Mouse (Mus musculus) liver, postnatal 0 days (tissue): ENCODE results near the gene Pabpc1l. TPM values are rescaled to one million over a fixed set of nuclear protein-coding genes. Genes with fewer than 3 reads are reported as not detected.

Source experiments
- ATAC-seq: fragments of 200-750 bp; cut with Nextera tagmentation; 2 replicates; pipeline ENCODE4 v1.8.0; 2017; ENCODE audit warnings: mild to moderate bottlenecking, moderate library complexity
- DNase-seq: peaks from one replicate; pipeline ENCODE4 v3.0.0-alpha.2; 2016
- H3K27ac ChIP-seq: fragments of 300-500 bp; sonication (generic); 2 replicates; pipeline ENCODE4 v1.5.1; 2014; ENCODE audit warnings: antibody characterized with exemption, moderate library complexity, mild to moderate bottlenecking, low read depth
- H3K27me3 ChIP-seq: fragments of 300-500 bp; sonication (generic); 2 replicates; pipeline ENCODE4 v1.6.1; 2014; ENCODE audit warnings: low read length, control low read depth, mixed read lengths; ENCODE audit not compliant: insufficient read depth
- H3K36me3 ChIP-seq: fragments of 300-500 bp; sonication (generic); replicated peaks from 2 replicates; pipeline ENCODE4 v1.6.1; 2014; ENCODE audit warnings: mild to moderate bottlenecking, control low read depth, low read length, moderate library complexity, mixed read lengths; ENCODE audit not compliant: insufficient read depth
- H3K4me1 ChIP-seq: fragments of 300-500 bp; sonication (generic); 2 replicates; pipeline ENCODE4 v1.6.1; 2014; ENCODE audit warnings: antibody characterized with exemption, mild to moderate bottlenecking, control low read depth; ENCODE audit not compliant: insufficient read depth
- H3K4me2 ChIP-seq: fragments of 300-500 bp; sonication (generic); 2 replicates; pipeline ENCODE4 v1.6.1; 2014; ENCODE audit warnings: low read depth, mild to moderate bottlenecking, low read length, moderate library complexity, mixed read lengths
- H3K4me3 ChIP-seq: fragments of 300-500 bp; sonication (generic); 2 replicates; pipeline ENCODE4 v1.5.1; 2014; ENCODE audit warnings: low read depth, low read length
- H3K9ac ChIP-seq: fragments of 300-500 bp; sonication (generic); replicated peaks from 2 replicates; pipeline ENCODE4 v1.6.1; 2014; ENCODE audit warnings: mild to moderate bottlenecking, moderate library complexity
- H3K9me3 ChIP-seq: fragments of 300-500 bp; sonication (generic); 2 replicates; pipeline ENCODE4 v1.6.1; 2016; ENCODE audit warnings: mild to moderate bottlenecking, control low read depth, low read length, mixed read lengths
- CTCF ChIP-seq: sonication (generic); IDR thresholded peaks from 2 replicates; pipeline ENCODE4 v1.5.1; 2016; ENCODE audit warnings: antibody characterized with exemption, low read depth
- EP300 ChIP-seq: IDR thresholded peaks from 2 replicates; pipeline ENCODE4 v1.6.1; 2016; ENCODE audit warnings: antibody characterized with exemption, low read depth, mild to moderate bottlenecking
- WGBS: fragments of 180-500 bp; shearing (Covaris S2); extraction: QIAGEN DNeasy Blood & Tissue Kit; methylation state at CpG from one replicate; pipeline ENCODE4 v1.1.7; 2014; ENCODE audit not compliant: insufficient replicate concordance; 5-methylcytosine and 5-hydroxymethylcytosine counted together
- polyA plus RNA-seq: library from polyadenylated mRNA; unstranded; fragments of >200 nt; fragmentation: Nextera tagmentation; extraction: Ambion mirVana; gene quantifications from 2 replicates; pipeline ENCODE4 v1.2.1, GENCODE M21; 2015

Gene Pabpc1l
- polyA plus RNA-seq, 1 experiment from 2014 or later: 0.46 TPM

DNA sequence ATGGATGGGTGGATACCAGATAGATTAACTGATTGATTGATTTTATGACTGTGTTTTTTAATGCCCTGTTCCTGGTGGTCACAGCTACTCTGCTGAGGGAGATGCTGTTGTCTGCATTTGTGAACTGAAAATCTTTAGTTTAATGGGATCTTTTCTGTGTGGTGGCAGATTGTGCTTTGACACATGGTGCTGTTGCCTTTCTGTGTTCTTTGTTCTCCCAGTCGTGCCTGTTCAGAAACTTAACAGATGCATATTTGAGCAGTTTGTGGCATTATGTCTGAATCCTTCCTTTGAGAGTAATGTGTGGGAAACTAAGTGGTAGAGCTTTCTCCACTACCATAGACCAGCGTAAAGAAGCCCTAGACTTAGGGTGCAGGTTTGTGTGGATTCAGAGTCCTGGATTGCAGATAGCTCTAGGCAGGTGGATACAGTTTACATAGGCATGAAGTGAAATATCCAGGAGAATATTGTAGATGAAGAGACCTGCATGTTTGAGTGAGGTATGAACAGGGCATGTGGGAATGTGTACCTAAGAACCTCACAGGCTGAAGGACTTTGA, 17.2 kb upstream of the Pabpc1l start:
- ATAC-seq (no peak), DNase-seq (no peak)
- Histone ChIP-seq H3K27ac (no peak overlapping the region; the same call in 1 of the 2 replicates), H3K4me3 (no peak overlapping the region), H3K36me3 (peaks cover 16% of the 10 kb centered on the region), H3K9me3 (no peaks in the 10 kb centered on the region), H3K4me1 (peaks cover 53% of the 10 kb centered on the region), H3K4me2 (peak overlapping the region; percentile 27; the same call in 1 of the 2 replicates), H3K27me3 (no peaks in the 10 kb centered on the region), H3K9ac (no peak overlapping the region)
- WGBS: 73% methylated on average over 2 of the region's 2 CpGs
- TF ChIP-seq CTCF (no peak), EP300 (no peak)

DNA sequence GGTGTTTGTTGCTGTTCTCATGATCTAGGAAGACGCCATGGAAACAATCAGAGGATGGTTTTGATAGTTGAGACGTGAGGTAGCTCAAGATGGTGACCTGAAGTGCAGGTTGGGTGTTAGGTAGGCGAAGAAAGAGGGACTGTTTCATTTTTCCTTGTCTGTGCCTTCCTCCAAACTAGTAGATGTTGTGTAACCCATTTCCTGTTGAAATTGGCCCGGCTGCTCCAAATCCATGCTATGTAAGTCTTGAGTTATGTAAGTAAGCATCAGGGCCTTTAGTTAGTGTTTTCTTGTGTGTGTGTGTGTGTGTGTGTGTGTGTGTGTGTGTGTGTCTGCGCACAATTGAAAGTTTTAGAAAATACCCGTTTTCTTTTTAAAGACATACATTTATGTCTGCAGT, 16.0 kb upstream of the Pabpc1l start:
- Histone ChIP-seq H3K36me3 (peaks cover 28% of the 10 kb centered on the region), H3K27me3 (no peaks in the 10 kb centered on the region), H3K9ac (no peak overlapping the region), H3K4me1 (peaks cover 49% of the 10 kb centered on the region), H3K4me2 (peak overlapping the region; percentile 15; the same call in 1 of the 2 replicates), H3K4me3 (no peak overlapping the region), H3K9me3 (no peaks in the 10 kb centered on the region), H3K27ac (peak overlapping the region; percentile 51; the same call in 1 of the 2 replicates)
- DNase-seq: no peak
- WGBS: 61% methylated on average over 6 of the region's 6 CpGs
- TF ChIP-seq CTCF: no peak
- no peak for TF ChIP-seq EP300
- ATAC-seq: no peak

DNA sequence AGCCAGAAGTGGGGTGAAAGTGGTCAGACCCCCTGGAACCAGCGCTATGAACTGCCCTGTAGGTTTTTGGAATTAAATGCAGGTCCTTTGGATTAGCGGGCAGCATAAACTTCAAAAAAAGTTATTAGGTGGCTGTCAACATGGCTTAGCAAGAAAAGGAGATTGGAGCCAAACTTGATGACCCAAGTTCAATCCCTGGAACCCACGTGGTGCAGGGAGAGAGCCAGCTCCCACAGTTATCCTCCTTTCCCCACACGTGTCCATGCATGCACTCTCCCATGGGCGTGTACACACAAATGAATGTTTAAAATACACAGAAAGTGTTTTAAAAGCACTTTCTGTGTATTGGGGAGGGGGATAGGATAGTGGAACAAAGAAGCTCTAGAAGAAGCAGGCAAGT, 14.8 kb upstream of the Pabpc1l start:
- WGBS: 79% methylated on average over 5 of the region's 5 CpGs
- Histone ChIP-seq H3K9me3 (no peaks in the 10 kb centered on the region), H3K27me3 (no peaks in the 10 kb centered on the region), H3K9ac (no peak overlapping the region), H3K36me3 (peaks cover 41% of the 10 kb centered on the region), H3K4me1 (peaks cover 37% of the 10 kb centered on the region), H3K4me2 (no peak overlapping the region), H3K4me3 (no peak overlapping the region), H3K27ac (no peak overlapping the region)
- ATAC-seq (no peak), DNase-seq (no peak)
- TF ChIP-seq CTCF: no peak
- TF ChIP-seq EP300: no peak

DNA sequence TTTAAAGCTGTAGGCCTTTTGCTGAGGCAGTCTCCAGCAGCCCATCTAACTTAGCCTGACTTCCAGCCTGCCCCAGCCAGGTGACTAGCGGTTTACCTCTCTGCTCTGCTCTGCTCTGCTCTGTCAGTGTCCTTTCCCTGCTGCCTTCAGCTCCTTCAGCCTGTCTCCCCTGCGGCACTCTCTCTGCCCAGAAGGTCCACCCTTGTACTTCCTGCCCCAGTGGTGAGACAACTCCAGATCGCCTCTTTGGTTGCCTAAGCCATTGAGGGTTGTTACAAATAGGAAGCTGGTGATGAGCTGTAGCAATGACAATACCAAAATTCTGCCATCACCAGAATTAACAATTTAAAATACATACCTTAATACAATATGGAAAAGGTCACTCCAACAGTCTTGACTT, 14.3 kb upstream of the Pabpc1l start:
- H3K27ac ChIP-seq: no peak overlapping the region
- H3K4me1 ChIP-seq: peaks cover 35% of the 10 kb centered on the region
- TF ChIP-seq CTCF (no peak), EP300 (no peak)
- no peak overlapping the region for H3K4me2 ChIP-seq
- no peak overlapping the region for H3K4me3 ChIP-seq
- no peaks in the 10 kb centered on the region for H3K9me3 ChIP-seq
- ATAC-seq (no peak), DNase-seq (no peak)
- H3K9ac ChIP-seq: no peak overlapping the region
- 55% methylated on average over 3 of the region's 3 CpGs for WGBS
- H3K36me3 ChIP-seq: peaks cover 45% of the 10 kb centered on the region
- H3K27me3 ChIP-seq: no peaks in the 10 kb centered on the region

DNA sequence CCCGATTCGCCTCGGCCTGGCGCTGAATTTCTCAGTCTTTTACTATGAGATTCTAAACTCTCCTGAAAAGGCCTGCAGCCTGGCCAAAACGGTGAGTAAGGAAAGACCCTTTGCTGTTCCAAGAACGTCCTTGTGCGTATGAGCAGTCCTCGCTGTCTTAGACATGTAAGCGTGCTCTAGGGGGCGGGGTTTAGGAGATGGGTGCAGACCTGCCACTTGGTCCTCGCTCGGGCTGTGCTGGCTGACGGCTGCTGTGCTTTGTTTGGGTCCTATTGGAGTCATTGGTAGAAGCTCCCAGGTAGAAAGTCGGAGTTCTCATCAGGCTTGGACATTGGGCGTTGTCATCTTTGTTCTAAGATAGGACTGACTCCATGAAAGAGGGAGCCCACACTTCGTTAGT, 9.9 kb upstream of the Pabpc1l start:
- TF ChIP-seq EP300 (no peak), CTCF (no peak)
- H3K36me3 ChIP-seq: peaks cover 79% of the 10 kb centered on the region
- ATAC-seq: no peak

DNA sequence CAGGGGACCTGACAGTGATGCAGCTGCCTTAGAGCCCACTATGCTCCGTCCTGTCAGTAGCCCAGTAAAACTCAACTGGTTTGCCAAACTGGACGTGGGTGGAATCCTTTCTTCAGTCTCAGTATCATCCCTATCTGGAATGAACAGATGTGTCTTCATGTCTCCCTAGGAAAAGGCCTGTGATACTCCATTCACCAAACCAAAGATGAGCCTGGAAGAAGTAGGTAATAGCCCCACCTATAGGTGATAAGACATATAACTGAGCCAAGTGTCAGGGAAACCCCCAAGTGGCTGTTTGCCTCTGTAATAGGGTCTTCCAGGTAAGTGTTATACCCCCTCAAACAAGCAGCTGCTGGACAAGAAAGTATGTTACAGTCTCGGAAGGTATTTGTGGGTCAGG, 6.3 kb upstream of the Pabpc1l start:
- Histone ChIP-seq H3K27ac (no peak overlapping the region), H3K4me3 (no peak overlapping the region), H3K27me3 (no peaks in the 10 kb centered on the region), H3K9me3 (no peaks in the 10 kb centered on the region), H3K36me3 (peaks cover 54% of the 10 kb centered on the region), H3K9ac (no peak overlapping the region), H3K4me1 (no peaks in the 10 kb centered on the region; the same call in 1 of the 2 replicates), H3K4me2 (no peak overlapping the region)
- DNase-seq: no peak
- peak; percentile 15; the same call in 1 of the 2 replicates for ATAC-seq
- WGBS: 82% methylated on average over 3 of the region's 3 CpGs
- TF ChIP-seq CTCF: peak; percentile 45; the same call in 1 of the 2 replicates
- TF ChIP-seq EP300: no peak

More for the DNA sequence above, 9.9 kb upstream of the Pabpc1l start:
- Histone ChIP-seq H3K27me3 (no peaks in the 10 kb centered on the region), H3K9me3 (no peaks in the 10 kb centered on the region), H3K4me2 (no peak overlapping the region), H3K27ac (no peak overlapping the region), H3K9ac (no peak overlapping the region), H3K4me3 (no peak overlapping the region), H3K4me1 (no peaks in the 10 kb centered on the region; the same call in 1 of the 2 replicates)
- DNase-seq: no peak
- 90% methylated on average over 16 of the region's 16 CpGs for WGBS
